Mouse (Mus musculus) neural tube, embryonic 14.5 days (tissue): ENCODE measurements around the gene Grm8. TPM values are rescaled to one million over a fixed set of nuclear protein-coding genes. Genes with fewer than 3 reads are reported as not detected.

ENCODE experiments used
- ATAC-seq: fragments of 200-750 bp; cut with Nextera tagmentation; 2 replicates; pipeline ENCODE4 v1.8.0; 2017; ENCODE audit warnings: low read depth, mild to moderate bottlenecking, moderate TSS enrichment, moderate library complexity
- H3K27ac ChIP-seq: fragments of 300-500 bp; sonication (generic); 2 replicates; pipeline ENCODE4 v1.5.1; 2014; ENCODE audit warnings: low read depth, mild to moderate bottlenecking, control low read depth, low read length, moderate library complexity, mixed read lengths
- H3K27me3 ChIP-seq: fragments of 300-500 bp; sonication (generic); 2 replicates; pipeline ENCODE4 v1.6.1; 2014; ENCODE audit warnings: low read length; ENCODE audit not compliant: control insufficient read depth, insufficient read depth
- H3K36me3 ChIP-seq: fragments of 300-500 bp; sonication (generic); 2 replicates; pipeline ENCODE4 v1.6.1; 2014; ENCODE audit warnings: low read length, mixed read lengths; ENCODE audit not compliant: control insufficient read depth, insufficient read depth
- H3K4me1 ChIP-seq: fragments of 300-500 bp; sonication (generic); 2 replicates; pipeline ENCODE4 v1.6.1; 2014; ENCODE audit warnings: low read length; ENCODE audit not compliant: control insufficient read depth, insufficient read depth
- H3K4me2 ChIP-seq: fragments of 300-500 bp; sonication (generic); 2 replicates; pipeline ENCODE4 v1.6.1; 2014; ENCODE audit warnings: mild to moderate bottlenecking, low read depth, low read length, control low read depth
- H3K4me3 ChIP-seq: fragments of 300-500 bp; sonication (generic); 2 replicates; pipeline ENCODE4 v1.5.1; 2014; ENCODE audit warnings: low read depth, low read length, control low read depth, mixed read lengths
- H3K9ac ChIP-seq: fragments of 300-500 bp; sonication (generic); replicated peaks from 2 replicates; pipeline ENCODE4 v1.6.1; 2014; ENCODE audit warnings: low read depth, mild to moderate bottlenecking, control low read depth, low read length, mixed read lengths
- H3K9me3 ChIP-seq: fragments of 300-500 bp; sonication (generic); 2 replicates; pipeline ENCODE4 v1.6.1; 2016; ENCODE audit warnings: low read length; ENCODE audit not compliant: control insufficient read depth
- WGBS: fragments of 180-500 bp; shearing (Covaris S2); extraction: QIAGEN DNeasy Blood & Tissue Kit; methylation state at CpG from one replicate; pipeline ENCODE4 v1.1.7; 2014; 5-methylcytosine and 5-hydroxymethylcytosine counted together
- microRNA counts: library from miRNA; unstranded; fragments of <30 nt; microRNA quantifications from one replicate; lab custom pipeline; 2016
- microRNA-seq: library from miRNA; unstranded; fragments of <30 nt; microRNA quantifications from one replicate; pipeline ENCODE4, GENCODE M21; 2016
- polyA plus RNA-seq: library from polyadenylated mRNA; unstranded; fragments of >200 nt; fragmentation: Nextera tagmentation; extraction: Ambion mirVana; gene quantifications from 2 replicates; pipeline ENCODE4 v1.2.1, GENCODE M21; 2014

Gene Grm8
- polyA plus RNA-seq, 1 experiment from 2014 or later = 18.1 TPM

DNA sequence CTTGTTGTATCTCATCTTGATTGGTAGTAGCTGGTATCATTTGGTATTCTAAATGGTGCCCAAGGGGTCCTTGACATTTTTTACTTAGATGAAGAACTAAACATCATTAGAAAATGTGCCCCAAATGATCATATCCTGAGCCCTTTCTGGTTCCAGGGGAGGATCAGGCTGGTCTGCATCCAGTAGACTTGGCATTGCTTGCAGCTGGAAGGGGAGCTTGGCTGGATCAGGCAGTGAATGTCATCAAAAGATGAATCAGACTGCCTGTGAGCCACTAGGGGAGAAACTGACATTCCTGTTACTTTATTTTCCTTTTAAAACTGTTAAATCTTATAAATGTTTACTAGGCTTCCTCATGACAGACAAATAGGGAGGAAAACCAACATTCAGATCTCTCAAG is 894.6 kb downstream of the Grm8 start:
- no peak overlapping the region for H3K9ac ChIP-seq
- H3K4me2 ChIP-seq = no peak overlapping the region
- H3K9me3 ChIP-seq = no peaks in the 10 kb centered on the region
- no peak for ATAC-seq
- no peaks in the 10 kb centered on the region for H3K27me3 ChIP-seq
- no peak overlapping the region for H3K27ac ChIP-seq
- no peaks in the 10 kb centered on the region for H3K4me1 ChIP-seq
- no peaks in the 10 kb centered on the region for H3K36me3 ChIP-seq
- no peak overlapping the region for H3K4me3 ChIP-seq

DNA sequence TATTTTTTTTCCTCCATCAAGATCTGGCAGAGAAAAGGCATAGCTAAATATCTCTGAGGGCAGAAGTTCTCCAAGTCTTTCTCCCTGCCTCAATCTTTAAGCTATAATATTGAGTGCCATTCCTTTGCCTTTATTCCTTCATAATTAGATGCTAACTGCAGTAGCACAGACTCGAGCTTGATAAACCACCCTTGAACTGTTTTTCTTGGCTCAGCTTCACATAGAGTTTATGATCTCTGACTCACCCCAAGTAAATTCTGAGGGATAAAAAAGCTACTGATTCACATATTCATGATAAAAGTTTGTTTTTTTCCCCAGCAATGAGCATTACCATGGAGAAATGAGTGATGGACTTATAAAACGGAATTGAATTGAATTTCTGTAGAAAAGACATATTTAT is 895.0 kb downstream of the Grm8 start:
- Histone ChIP-seq H3K27ac (no peak overlapping the region), H3K27me3 (no peaks in the 10 kb centered on the region), H3K4me2 (no peak overlapping the region), H3K9ac (no peak overlapping the region), H3K9me3 (no peaks in the 10 kb centered on the region), H3K4me3 (no peak overlapping the region), H3K36me3 (no peaks in the 10 kb centered on the region), H3K4me1 (no peaks in the 10 kb centered on the region)
- no peak for ATAC-seq
- WGBS = 59% methylated on average over 2 of the region's 2 CpGs

MicroRNAs within 50 kb of the gene (microRNA counts, 519-probe panel; counts per million panel counts)
- microRNA mmu-miR-592 (lab: Ali Mortazavi, UCI) = 4,300 counts per million, percentile 53 among the panel's probes with 10 or more counts

Small RNAs within 50 kb of the gene (microRNA-seq; reads per million reads assigned to microRNA genes)
- 123 reads per million, percentile 50 among the genes with 10 or more reads in this experiment for gene Mir592
